Mouse (Mus musculus): Measurements from ENCODE around the gene Mmp15.

DNA sequence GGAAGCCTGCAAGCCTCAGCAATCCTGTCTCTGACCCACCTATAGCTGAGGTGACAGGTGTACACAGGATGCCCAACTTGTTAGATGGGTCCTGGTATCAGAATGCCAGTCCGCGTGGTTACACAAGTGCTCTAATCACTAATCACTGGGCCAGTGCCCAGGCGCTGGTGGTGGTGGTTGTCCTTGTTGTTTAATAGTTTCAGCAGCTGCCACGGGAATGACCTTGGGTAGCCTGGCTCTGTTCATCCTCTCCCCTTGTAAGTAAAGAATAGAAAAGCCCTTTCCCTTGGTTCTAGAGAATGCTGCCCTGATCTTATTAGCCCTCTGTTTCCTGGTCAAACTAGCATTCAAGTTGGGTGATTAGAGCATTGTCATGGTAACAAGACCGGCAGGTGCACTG is 10.3 kb upstream of the Mmp15 start:
- TF ChIP-seq POLR2A (IDR thresholded peaks at IDR 0.05; ENCODE audit: insufficient read depth, low read depth, low read length) (no peak), CTCF (IDR thresholded peaks at IDR 0.05) (no peak), EP300 (IDR thresholded peaks at IDR 0.05; ENCODE audit: insufficient read depth, low read depth, low read length) (peak; percentile 77; the same call in 1 of the 2 replicates)
